In the genomic region with DNA sequence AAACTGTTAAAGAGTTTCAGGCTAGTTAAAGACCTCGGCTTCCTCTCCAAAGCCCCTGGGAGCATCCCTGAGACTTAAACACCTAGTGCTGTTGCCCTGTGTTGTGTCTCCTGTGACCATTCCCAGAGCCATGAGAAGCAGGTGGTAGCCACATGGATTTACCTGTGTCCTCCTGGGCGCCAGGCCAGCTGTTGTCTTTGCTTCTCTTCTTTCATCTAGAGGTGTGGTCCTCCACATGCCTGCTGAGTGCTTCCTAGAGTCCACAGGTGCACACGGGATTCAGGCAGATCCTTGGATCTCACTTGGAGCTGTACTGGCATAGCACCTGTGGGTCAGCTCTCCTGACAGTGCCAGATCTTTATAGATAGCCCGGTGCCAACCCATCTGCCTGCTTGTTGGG, we compare ENCODE assay signal across 23 mouse cellular contexts.
"Had no signal": no experiment of that assay in that cellular context is flagged by ENCODE, and none has a peak within 500 bp of the region (broad histone marks: within the 10 kb centered on the region; RNA-seq: fewer than 3 reads in every experiment).

No protein-coding gene starts in this region.

- H3K9ac ChIP-seq: limb, embryonic 13.5 days; liver, embryonic 15.5 days; midbrain, embryonic 13.5 days; neural tube, embryonic 13.5 days had no signal

- H3K27ac ChIP-seq: layer of hippocampus, adult 2 months; limb, embryonic 10.5 days; limb, embryonic 13.5 days; liver, embryonic 15.5 days; midbrain, embryonic 10.5 days; midbrain, embryonic 13.5 days; neural tube, embryonic 13.5 days had no signal

- H3K27me3 ChIP-seq: limb, embryonic 13.5 days; liver, embryonic 15.5 days; midbrain, embryonic 13.5 days; neural tube, embryonic 13.5 days had no signal

- H3K4me2 ChIP-seq: limb, embryonic 13.5 days; liver, embryonic 11.5 days; liver, embryonic 15.5 days; midbrain, embryonic 13.5 days; neural tube, embryonic 13.5 days had no signal

- H3K9me3 ChIP-seq: limb, embryonic 10.5 days; limb, embryonic 13.5 days; liver, embryonic 15.5 days; midbrain, embryonic 10.5 days; midbrain, embryonic 13.5 days; neural tube, embryonic 13.5 days had no signal

- H3K36me3 ChIP-seq: limb, embryonic 13.5 days; liver, embryonic 15.5 days; midbrain, embryonic 13.5 days had no signal

- H3K4me3 ChIP-seq: layer of hippocampus, adult 2 months; limb, embryonic 10.5 days; limb, embryonic 13.5 days; liver, embryonic 15.5 days; midbrain, embryonic 10.5 days; midbrain, embryonic 13.5 days; myocyte; neural tube, embryonic 13.5 days had no signal

- DNase-seq: kidney, adult 8-10 months; kidney, postnatal 14 days; kidney, postnatal 4 days; layer of hippocampus, adult 9-11 months; lung, adult 2 months; lung, postnatal 14 days; lung, postnatal 4 days; retina, postnatal 1 day; right cerebral cortex, postnatal 25 days; thymus, adult 2 months; thymus, postnatal 14 days; thymus, postnatal 4 days had no signal

- ATAC-seq: intestine, postnatal 0 days; midbrain, embryonic 13.5 days; midbrain, embryonic 16.5 days had no signal
